Mouse (Mus musculus) ES-E14 (cell line): ENCODE data around the gene Capn10. TPM values are rescaled to one million over a fixed set of nuclear protein-coding genes. Genes with fewer than 3 reads are reported as not detected.

Experiments used
- DNase-seq: peaks from one replicate; pipeline ENCODE4 v3.0.0-alpha.2; 2013; ENCODE audit warnings: low read depth, low spot score
- H3K27ac ChIP-seq: 2 replicates; pipeline ENCODE4 v1.5.1; 2012; ENCODE audit warnings: low read depth, mild to moderate bottlenecking, low read length, moderate library complexity, mixed read lengths; ENCODE audit not compliant: poor library complexity, insufficient read depth, severe bottlenecking
- H3K36me3 ChIP-seq: 2 replicates; pipeline ENCODE4 v1.6.1; 2012; ENCODE audit warnings: mild to moderate bottlenecking, low read length, moderate library complexity, mixed read lengths; ENCODE audit not compliant: control insufficient read depth, poor library complexity, insufficient read depth, severe bottlenecking
- H3K4me1 ChIP-seq, 2 experiments: fragments of 150-350 bp in 1 of 2; sonication (generic) in 1 of 2; 2 replicates each; pipeline ENCODE4 v1.6.1; 2012; ENCODE audit warnings: low read length in 2 of 2, mild to moderate bottlenecking in 1 of 2, mixed read lengths in 1 of 2; ENCODE audit not compliant: control insufficient read depth in 2 of 2, insufficient read depth in 2 of 2, poor library complexity in 1 of 2
- H3K4me3 ChIP-seq, 2 experiments: fragments of 150-350 bp in 1 of 2; sonication (generic) in 1 of 2; 2 replicates each; pipeline ENCODE4 v1.5.1; 2012; ENCODE audit warnings: low read length in 2 of 2, low read depth in 1 of 2, mild to moderate bottlenecking in 1 of 2, mixed read lengths in 1 of 2; ENCODE audit not compliant: insufficient read depth in 1 of 2, poor library complexity in 1 of 2, severe bottlenecking in 1 of 2
- H3K9ac ChIP-seq: 2 replicates; pipeline ENCODE4 v1.6.1; 2012; ENCODE audit warnings: low read depth, mild to moderate bottlenecking, low read length, mixed read lengths; ENCODE audit not compliant: poor library complexity, insufficient read depth, severe bottlenecking
- H3K9me3 ChIP-seq: fragments of 150-350 bp; sonication (generic); 2 replicates; pipeline ENCODE4 v1.6.1; 2012; ENCODE audit warnings: low read depth, mild to moderate bottlenecking, low read length; ENCODE audit not compliant: control insufficient read depth, insufficient read depth
- CHD2 ChIP-seq: IDR thresholded peaks from 2 replicates; pipeline ENCODE4 v1.6.1; 2014; ENCODE audit warnings: mild to moderate bottlenecking, low read depth, low read length, inconsistent platforms
- HCFC1 ChIP-seq: IDR thresholded peaks from 2 replicates; pipeline ENCODE4 v1.6.1; 2012; ENCODE audit warnings: low read length, inconsistent platforms, borderline replicate concordance; ENCODE audit not compliant: insufficient read depth
- MAFK ChIP-seq: IDR thresholded peaks from 2 replicates; pipeline ENCODE4 v1.6.1; 2014; ENCODE audit warnings: mild to moderate bottlenecking, low read depth, low read length, inconsistent platforms; ENCODE audit not compliant: insufficient read depth
- ZC3H11A ChIP-seq: IDR thresholded peaks from 2 replicates; pipeline ENCODE4 v1.6.1; 2012; ENCODE audit warnings: low read depth, mild to moderate bottlenecking, inconsistent platforms, low read length, borderline replicate concordance
- ZNF384 ChIP-seq: IDR thresholded peaks from 2 replicates; pipeline ENCODE4 v1.6.1; 2012; ENCODE audit warnings: low read depth, low read length, inconsistent platforms
- in situ Hi-C, 2 experiments: fragments of 600-800 bp; cut with MboI; formaldehyde crosslinking; loops; one replicate each; pipeline ENCODE4 v1.15.1; 2025; ENCODE audit warnings: low sequenced_read_pairs in 2 of 2, inconsistent platforms in 1 of 2; ENCODE audit not compliant: unreplicated experiment in 2 of 2
- total RNA-seq: library from RNA; depleted of rRNA; stranded (reverse); fragments of 300-350 nt; gene quantifications from 2 replicates; pipeline ENCODE4 v1.2.3, GENCODE M21; 2012

The Capn10 gene
- total RNA-seq, 1 experiment, result 32.6 TPM

- Histone ChIP-seq H3K27ac (no peak overlapping the region), H3K9me3 (no peaks in the 10 kb centered on the region), H3K9ac (no peak overlapping the region), H3K36me3 (peaks cover 11% of the 10 kb centered on the region; the same call in 1 of the 2 replicates), H3K4me1 (peaks cover 2 to 17% of the 10 kb centered on the region in 2 experiments; a peak in 3 of 4 replicates), H3K4me3 (no peak overlapping the region)
- no peak for TF ChIP-seq MAFK
- TF ChIP-seq CHD2, result no peak
- TF ChIP-seq ZNF384, result no peak
- TF ChIP-seq HCFC1, result no peak
- no peak for TF ChIP-seq ZC3H11A
- no peak for DNase-seq
- in situ Hi-C loops, result no loop called here
These were observed 13.5 kb upstream of the Capn10 start for GRCm38 (mm10) chr1:92920474-92921200.

- DNase-seq, result no peak
These were observed 12.7 kb upstream of the Capn10 start for GRCm38 (mm10) chr1:92921496-92921895.

GRCm38 (mm10) chr1:92930171-92930706, 3.9 kb upstream of the Capn10 start:
- in situ Hi-C loops, result no loop called here
- no peaks in the 10 kb centered on the region for H3K36me3 ChIP-seq
- H3K9me3 ChIP-seq, result no peaks in the 10 kb centered on the region
- H3K27ac ChIP-seq, result no peak overlapping the region
- TF ChIP-seq MAFK (no peak), ZNF384 (no peak), ZC3H11A (no peak)
- no peak overlapping the region for H3K4me3 ChIP-seq
- 0 out of 4 replicates have a peak, but pooled peaks cover 0 to 3% of the 10 kb centered on the region in 2 experiments for H3K4me1 ChIP-seq
- no peak for DNase-seq
- no peak overlapping the region for H3K9ac ChIP-seq

More at GRCm38 (mm10) chr1:92921496-92921895, 12.7 kb upstream of the Capn10 start:
- Histone ChIP-seq H3K27ac (no peak overlapping the region), H3K4me3 (no peak overlapping the region), H3K4me1 (peaks cover 2 to 17% of the 10 kb centered on the region in 2 experiments; a peak in 3 of 4 replicates), H3K9me3 (no peaks in the 10 kb centered on the region), H3K9ac (no peak overlapping the region), H3K36me3 (peaks cover 6% of the 10 kb centered on the region; the same call in 1 of the 2 replicates)
- in situ Hi-C loops, result no loop called here
- TF ChIP-seq ZC3H11A (no peak), MAFK (no peak), HCFC1 (no peak), ZNF384 (no peak), CHD2 (no peak)

GRCm38 (mm10) chr1:92933611-92934010, 565 bp upstream of the Capn10 start:
- Histone ChIP-seq H3K9ac (peak overlapping the region; percentile 69), H3K4me3 (peak overlapping the region; percentile 72 to 77), H3K9me3 (no peaks in the 10 kb centered on the region), H3K36me3 (peaks cover 6% of the 10 kb centered on the region; the same call in 1 of the 2 replicates), H3K4me1 (peaks cover 0 to 3% of the 10 kb centered on the region in 2 experiments; a peak in 1 of 4 replicates), H3K27ac (no peak overlapping the region)
- in situ Hi-C loops, result no loop called here
- no peak for DNase-seq
- no peak for TF ChIP-seq ZNF384
- TF ChIP-seq CHD2, result no peak
- no peak for TF ChIP-seq ZC3H11A
- no peak for TF ChIP-seq MAFK
- TF ChIP-seq HCFC1, result no peak
